Mouse (Mus musculus) E14TG2a.4 (cell line): ENCODE data around the gene Trim2.

Experiments used
- CTCF ChIP-seq: conservative IDR thresholded peaks from 2 replicates; pipeline ENCODE4 v1.5.1; 2014; ENCODE audit warnings: low read length
- NANOG ChIP-seq: IDR thresholded peaks from 2 replicates; pipeline ENCODE4 v1.6.1; 2014; ENCODE audit warnings: borderline replicate concordance, low read length, mixed read lengths
- POU5F1 ChIP-seq: IDR thresholded peaks from 2 replicates; pipeline ENCODE4 v1.6.1; 2014; ENCODE audit warnings: low read length, borderline replicate concordance

DNA sequence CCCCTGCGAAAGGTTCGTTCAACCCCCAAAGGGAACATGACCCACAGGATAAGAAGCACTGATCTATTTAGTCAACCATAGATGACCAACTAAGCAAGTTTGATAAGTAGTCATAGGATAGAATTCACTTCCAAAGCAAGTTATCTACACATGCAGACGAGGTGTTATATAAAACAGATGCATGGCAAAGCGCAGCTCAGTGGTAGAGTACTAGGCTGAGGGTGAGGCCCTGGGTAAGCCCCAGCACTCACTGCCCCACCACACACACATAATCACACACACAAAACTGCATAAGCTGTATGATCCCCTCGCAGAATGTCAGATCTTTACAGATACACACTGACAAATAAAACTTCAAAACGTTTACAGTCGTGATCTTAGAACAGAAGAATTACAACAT is 170.2 kb downstream of the Trim2 start:
- no peak for TF ChIP-seq CTCF
- TF ChIP-seq NANOG, result no peak
- TF ChIP-seq POU5F1, result no peak
